In the genomic region with DNA sequence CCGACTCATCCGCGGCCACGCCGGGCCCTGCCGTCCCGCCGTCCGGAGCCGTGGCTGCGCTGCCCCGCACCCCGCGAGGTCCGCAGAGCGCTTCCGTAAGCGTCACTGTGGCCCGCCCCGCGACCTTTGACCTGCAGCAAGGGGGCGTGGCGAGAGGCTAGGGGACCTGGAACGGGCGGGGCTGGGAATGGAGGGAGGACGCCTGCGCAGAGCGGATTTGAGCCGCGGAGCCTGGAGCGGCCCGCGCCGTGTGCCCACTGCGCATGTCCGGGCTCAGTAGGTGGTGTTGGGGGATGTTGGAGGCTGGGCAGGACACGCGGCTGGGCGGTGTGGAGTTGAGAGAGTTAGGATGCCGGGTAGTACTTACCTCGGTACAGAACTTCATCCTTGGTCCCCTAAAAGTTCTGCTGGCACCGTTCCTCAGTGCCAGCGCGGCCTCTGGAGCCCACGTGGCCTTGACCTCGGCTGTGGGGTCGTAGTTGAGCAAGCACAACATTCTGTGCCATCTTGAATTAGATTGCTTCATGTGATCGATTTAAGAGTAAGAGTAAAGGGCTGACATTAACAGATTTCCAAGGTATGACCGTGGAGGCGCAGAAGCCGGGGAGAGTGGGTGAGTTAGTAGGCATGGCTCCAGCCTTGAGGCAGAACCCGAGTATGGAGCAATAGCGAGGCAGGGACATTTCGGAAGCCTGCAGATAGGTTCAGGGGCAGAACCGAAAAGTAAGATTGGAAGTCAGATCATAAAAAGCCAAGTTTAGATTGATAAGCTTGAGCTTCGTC, we compare ENCODE assay signal across 8 mouse cellular contexts. TPM values are rescaled to one million over a fixed set of nuclear protein-coding genes. Genes with fewer than 3 reads are reported as not detected.
DNase-seq lines count a peak whose midpoint lies in the region; ATAC-seq and TF ChIP-seq lines count a peak whose summit lies in the region.

Gene Otulin, minus strand, starts transcription at position 93 of the 783 bp plus-strand sequence.

- peak; percentile 94 to 95 for DNase-seq in CD8-positive naive resting alpha-beta T cell, adult 2 months (ENCODE audit: low read depth in 2 of 2, low spot score in 2 of 2)
- DNase-seq in c-Kit-positive CD71-negative TER-119-negative erythroid progenitor cells, embryonic 14.5 days (ENCODE audit: low read depth) = peak; percentile 92
- peak; percentile 97 for DNase-seq in forebrain, embryonic 10.5 days (ENCODE audit: extremely low spot score, low spot score)
- peak; percentile 98 to 99 for DNase-seq in kidney, postnatal 25 days
- peak; percentile 92 to 93 (median 92) for DNase-seq in liver, embryonic 14.5 days (ENCODE audit: low read depth in 3 of 3, low spot score in 3 of 3)
- DNase-seq in neural tube, embryonic 11.5 days (ENCODE audit: low spot score) = peak; percentile 99
- peak; percentile 98 for DNase-seq in stomach, postnatal 0 days (ENCODE audit: low spot score)

- peak within 1 kb of the TSS; percentile 92 for H3K9ac ChIP-seq in heart, embryonic 15.5 days
- H3K9ac ChIP-seq in liver, embryonic 14.5 days (replicated peaks) = peak within 1 kb of the TSS; percentile 91
- H3K9ac ChIP-seq in neural tube, embryonic 11.5 days (ENCODE audit: low read length) = peak within 1 kb of the TSS; percentile 79
- H3K9ac ChIP-seq in stomach, postnatal 0 days (ENCODE audit: low read length) = peak within 1 kb of the TSS; percentile 93

- no peak for TF ChIP-seq CTCF in liver, embryonic 14.5 days (IDR thresholded peaks at IDR 0.05; ENCODE audit: low read depth)
- peak; percentile 31; the same call in 1 of the 2 replicates for TF ChIP-seq CTCF in stomach, postnatal 0 days (IDR thresholded peaks at IDR 0.05; ENCODE audit: low read depth)

- no peak for TF ChIP-seq EP300 in liver, embryonic 14.5 days (IDR thresholded peaks at IDR 0.05; ENCODE audit: low read depth)
- TF ChIP-seq EP300 in stomach, postnatal 0 days (optimal IDR thresholded peaks at IDR 0.05) = no peak

- ATAC-seq in heart, embryonic 15.5 days (replicated peaks; ENCODE audit: insufficient number of reproducible peaks, insufficient read depth, low FRiP score, low read depth) = peak; percentile 98
- ATAC-seq in liver, embryonic 14.5 days (ENCODE audit: insufficient read depth) = peak; percentile 97
- peak; percentile 99 for ATAC-seq in neural tube, embryonic 11.5 days (ENCODE audit: insufficient read depth, low FRiP score, low TSS enrichment)
- peak; percentile 98 for ATAC-seq in stomach, postnatal 0 days (ENCODE audit: low FRiP score, low TSS enrichment)

- peak within 1 kb of the TSS; percentile 92 for H3K27ac ChIP-seq in forebrain, embryonic 10.5 days
- peak within 1 kb of the TSS; percentile 73 for H3K27ac ChIP-seq in heart, embryonic 15.5 days
- peak within 1 kb of the TSS; percentile 25; the same call in 1 of the 2 replicates for H3K27ac ChIP-seq in liver, embryonic 14.5 days
- no peak within 1 kb of the TSS for H3K27ac ChIP-seq in neural tube, embryonic 11.5 days (ENCODE audit: low read depth, low read length)
- peak within 1 kb of the TSS; percentile 83 for H3K27ac ChIP-seq in stomach, postnatal 0 days (replicated peaks)

- peaks cover 22% of the 10 kb centered on the region for H3K36me3 ChIP-seq in forebrain, embryonic 10.5 days (replicated peaks)
- no peaks in the 10 kb centered on the region for H3K36me3 ChIP-seq in heart, embryonic 15.5 days
- peaks cover 2% of the 10 kb centered on the region; the same call in 1 of the 2 replicates for H3K36me3 ChIP-seq in liver, embryonic 14.5 days (replicated peaks; ENCODE audit: control insufficient read depth, insufficient read depth, low read depth)
- no peaks in the 10 kb centered on the region for H3K36me3 ChIP-seq in neural tube, embryonic 11.5 days (ENCODE audit: control insufficient read depth, insufficient read depth, low read length)
- 0 out of 2 replicates have a peak, but pooled peaks cover under 1% of the 10 kb centered on the region for H3K36me3 ChIP-seq in stomach, postnatal 0 days (ENCODE audit: control insufficient read depth, insufficient read depth, low read length)

- peak within 1 kb of the TSS; percentile 80 for H3K4me2 ChIP-seq in heart, embryonic 15.5 days
- H3K4me2 ChIP-seq in liver, embryonic 14.5 days (ENCODE audit: low read depth) = peak within 1 kb of the TSS; percentile 89
- peak within 1 kb of the TSS; percentile 83 for H3K4me2 ChIP-seq in neural tube, embryonic 11.5 days (ENCODE audit: low read depth)
- peak within 1 kb of the TSS; percentile 82 for H3K4me2 ChIP-seq in stomach, postnatal 0 days (replicated peaks; ENCODE audit: low read depth)

- WGBS in forebrain, embryonic 10.5 days = 6% methylated on average over 56 of the region's 56 CpGs
- 6% methylated on average over 56 of the region's 56 CpGs for WGBS in heart, embryonic 15.5 days
- 6% methylated on average over 56 of the region's 56 CpGs for WGBS in liver, embryonic 14.5 days (ENCODE audit: insufficient replicate concordance)
- WGBS in neural tube, embryonic 11.5 days = 9% methylated on average over 42 of the region's 56 CpGs
- WGBS in stomach, postnatal 0 days = 7% methylated on average over 49 of the region's 56 CpGs

- peak within 1 kb of the TSS; percentile 82 for H3K4me3 ChIP-seq in forebrain, embryonic 10.5 days
- H3K4me3 ChIP-seq in heart, embryonic 15.5 days = peak within 1 kb of the TSS; percentile 95
- peak within 1 kb of the TSS; percentile 76 to 93 for H3K4me3 ChIP-seq in liver, embryonic 14.5 days (ENCODE audit: insufficient read depth in 1 of 2, low read depth in 2 of 2, low read length in 2 of 2)
- peak within 1 kb of the TSS; percentile 91 for H3K4me3 ChIP-seq in neural tube, embryonic 11.5 days (ENCODE audit: low read depth, low read length)
- H3K4me3 ChIP-seq in stomach, postnatal 0 days (ENCODE audit: low read depth, low read length) = peak within 1 kb of the TSS; percentile 80

- H3K4me1 ChIP-seq in forebrain, embryonic 10.5 days = peaks cover 29% of the 10 kb centered on the region
- H3K4me1 ChIP-seq in heart, embryonic 15.5 days (replicated peaks) = peaks cover 36% of the 10 kb centered on the region
- H3K4me1 ChIP-seq in liver, embryonic 14.5 days (replicated peaks; ENCODE audit: control insufficient read depth in 2 of 2, insufficient read depth in 2 of 2, low read length in 1 of 2) = peaks cover 22 to 31% of the 10 kb centered on the region in 2 experiments
- peaks cover 8% of the 10 kb centered on the region for H3K4me1 ChIP-seq in neural tube, embryonic 11.5 days (ENCODE audit: control insufficient read depth, insufficient read depth, low read length)
- H3K4me1 ChIP-seq in stomach, postnatal 0 days (replicated peaks; ENCODE audit: control insufficient read depth, insufficient read depth) = peaks cover 5% of the 10 kb centered on the region; the same call in 1 of the 2 replicates

- H3K27me3 ChIP-seq in forebrain, embryonic 10.5 days (ENCODE audit: poor library complexity, severe bottlenecking) = no peaks in the 10 kb centered on the region
- H3K27me3 ChIP-seq in heart, embryonic 15.5 days = no peaks in the 10 kb centered on the region
- H3K27me3 ChIP-seq in liver, embryonic 14.5 days (ENCODE audit: control insufficient read depth, insufficient read depth, low read length) = no peaks in the 10 kb centered on the region
- no peaks in the 10 kb centered on the region for H3K27me3 ChIP-seq in neural tube, embryonic 11.5 days (ENCODE audit: control insufficient read depth, insufficient read depth, low read length)
- no peaks in the 10 kb centered on the region for H3K27me3 ChIP-seq in stomach, postnatal 0 days (ENCODE audit: control insufficient read depth, insufficient read depth, low read length)

- no peaks in the 10 kb centered on the region for H3K9me3 ChIP-seq in forebrain, embryonic 10.5 days
- H3K9me3 ChIP-seq in heart, embryonic 15.5 days (replicated peaks) = no peaks in the 10 kb centered on the region
- H3K9me3 ChIP-seq in liver, embryonic 14.5 days (ENCODE audit: control insufficient read depth, low read length) = no peaks in the 10 kb centered on the region
- H3K9me3 ChIP-seq in neural tube, embryonic 11.5 days (ENCODE audit: control insufficient read depth, low read length) = no peaks in the 10 kb centered on the region
- no peaks in the 10 kb centered on the region for H3K9me3 ChIP-seq in stomach, postnatal 0 days (ENCODE audit: control insufficient read depth, low read length)

RNA-seq across cellular contexts. Expression of gene Otulin, which starts in this region (rescaled TPM):
- polyA plus RNA-seq in forebrain, embryonic 10.5 days (2016; fragmentation: Nextera tagmentation; extraction: Ambion mirVana) = 33.5 and 33.6 TPM in 2 replicates
- polyA plus RNA-seq in heart, embryonic 15.5 days (2015; fragmentation: Nextera tagmentation; extraction: Ambion mirVana) = 24.3 and 24.9 TPM in 2 replicates
- polyA plus RNA-seq in liver, embryonic 14.5 days (2012; rRNA removed) = 11.4 and 14.6 TPM in 2 replicates
- 24.1 and 24.2 TPM in 2 replicates for polyA plus RNA-seq in liver, embryonic 14.5 days (2014; fragmentation: Nextera tagmentation; extraction: Ambion mirVana)
- 32.8 and 34.6 TPM in 2 replicates for polyA plus RNA-seq in neural tube, embryonic 11.5 days (2014; fragmentation: Nextera tagmentation; extraction: Ambion mirVana)
- polyA plus RNA-seq in stomach, postnatal 0 days (2015; fragmentation: Nextera tagmentation; extraction: Ambion mirVana) = 23.7 and 24.4 TPM in 2 replicates
